Mouse (Mus musculus): ENCODE results near the gene Mkrn2. TPM values are rescaled to one million over a fixed set of nuclear protein-coding genes. Genes with fewer than 3 reads are reported as not detected.

The Mkrn2 gene
- total and polyA plus RNA-seq, 3 experiments, result 13.1 to 38.1 TPM; not detected in 1

DNA sequence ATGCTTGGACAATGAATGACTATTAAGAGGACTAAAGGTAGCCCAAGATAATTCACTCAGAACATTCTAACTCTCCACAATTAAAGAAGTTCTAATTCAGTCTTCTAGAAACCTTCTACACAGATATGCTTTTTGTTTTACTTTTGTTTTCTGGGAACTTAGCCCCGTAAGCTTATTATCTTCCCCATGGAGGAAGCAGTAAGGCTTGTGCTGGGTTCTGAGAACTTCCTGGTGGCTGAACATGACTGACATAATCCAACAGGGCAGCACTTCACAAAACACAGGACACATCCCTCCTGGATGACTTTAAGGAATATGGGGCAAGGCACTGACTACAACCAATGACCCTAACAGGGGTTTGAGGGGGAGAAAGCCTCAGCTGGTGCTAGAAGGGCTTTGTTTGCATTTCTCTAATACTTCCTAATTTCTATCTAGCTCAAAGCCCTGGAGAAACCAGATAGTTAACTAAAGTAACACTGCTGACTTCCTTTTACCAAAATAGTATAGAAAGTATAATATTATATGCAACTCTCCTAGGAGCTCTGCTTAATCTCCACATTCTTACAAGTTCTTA lies 48.2 kb downstream of the Mkrn2 start:
- TF ChIP-seq E2F4 (IDR thresholded peaks at IDR 0.05; ENCODE audit: borderline replicate concordance, low read depth, low read length), result no peak
- no peak for TF ChIP-seq POLR2AphosphoS2 (IDR thresholded peaks at IDR 0.05; ENCODE audit: low read length)
- no peak for TF ChIP-seq RCOR1 (IDR thresholded peaks at IDR 0.05; ENCODE audit: low read depth, low read length)
- peak; percentile 29; the same call in 1 of the 2 replicates for TF ChIP-seq GATA1 (IDR thresholded peaks at IDR 0.05; ENCODE audit: low read depth, low read length)
- TF ChIP-seq MYB (IDR thresholded peaks at IDR 0.05; ENCODE audit: low read depth, low read length), result no peak
- TF ChIP-seq ELF1 (IDR thresholded peaks at IDR 0.05; ENCODE audit: low read depth, low read length), result peak; percentile 35; the same call in 1 of the 2 replicates
- TF ChIP-seq POLR2A (IDR thresholded peaks at IDR 0.05; ENCODE audit: control insufficient read depth in 1 of 2, insufficient read depth in 1 of 2, low read depth in 1 of 2, low read length in 2 of 2, poor library complexity in 1 of 2), result no peak
- no peak for TF ChIP-seq BHLHE40 (IDR thresholded peaks at IDR 0.05; ENCODE audit: borderline replicate concordance, low read depth, low read length)
- peak; percentile 29 for TF ChIP-seq TAL1 (IDR thresholded peaks at IDR 0.05; ENCODE audit: low read length)
- no peak for TF ChIP-seq MYC (IDR thresholded peaks at IDR 0.05; ENCODE audit: low read depth, low read length)
- no peak for TF ChIP-seq HCFC1 (IDR thresholded peaks at IDR 0.05; ENCODE audit: low read depth, low read length)
- TF ChIP-seq EP300 (IDR thresholded peaks at IDR 0.05; ENCODE audit: low read depth in 1 of 2, low read length in 2 of 2), result peak in 1 of 2 experiments; percentile 25; a peak in 1 of 4 replicates
- TF ChIP-seq POLR2AphosphoS5 (IDR thresholded peaks at IDR 0.05; ENCODE audit: borderline replicate concordance, low read depth, low read length), result no peak
- no peak for TF ChIP-seq RAD21 (IDR thresholded peaks at IDR 0.05; ENCODE audit: low read depth, low read length)
- TF ChIP-seq ETS1 (IDR thresholded peaks at IDR 0.05; ENCODE audit: low read depth, low read length), result peak; percentile 64; the same call in 1 of the 2 replicates
- TF ChIP-seq CHD1 (IDR thresholded peaks at IDR 0.05; ENCODE audit: low read depth, low read length), result no peak
- TF ChIP-seq JUND (IDR thresholded peaks at IDR 0.05; ENCODE audit: low read depth, low read length), result no peak
- TF ChIP-seq SIN3A (IDR thresholded peaks at IDR 0.05; ENCODE audit: low read length), result peak; percentile 71; the same call in 1 of the 2 replicates
- no peak for TF ChIP-seq NRF1 (IDR thresholded peaks at IDR 0.05; ENCODE audit: insufficient read depth, low read depth, low read length, poor library complexity, severe bottlenecking)
- no peak for TF ChIP-seq GABPA (IDR thresholded peaks at IDR 0.05; ENCODE audit: low read depth, low read length)
- no peak for TF ChIP-seq CHD2 (IDR thresholded peaks at IDR 0.05; ENCODE audit: low read length)
- no peak for TF ChIP-seq SMC3 (IDR thresholded peaks at IDR 0.05; ENCODE audit: low read depth, low read length)
- Histone ChIP-seq H3K4me1 (ENCODE audit: control insufficient read depth in 1 of 2, insufficient read depth in 2 of 2, low read length in 2 of 2) (peaks cover 37 to 41% of the 10 kb centered on the region in 2 experiments), H3K9ac (ENCODE audit: control insufficient read depth, low read depth, low read length, poor library complexity, severe bottlenecking) (peak overlapping the region; percentile 30), H3K9me3 (replicated peaks; ENCODE audit: insufficient read depth, low read length) (no peaks in the 10 kb centered on the region), H3K79me2 (ENCODE audit: control insufficient read depth, insufficient read depth, low read length, poor library complexity) (peaks cover 63% of the 10 kb centered on the region), H3K36me3 (ENCODE audit: control insufficient read depth in 1 of 2, insufficient read depth in 2 of 2, low read length in 2 of 2) (peaks cover 0 to 55% of the 10 kb centered on the region in 2 experiments; a peak in 3 of 4 replicates), H3K27me3 (ENCODE audit: control insufficient read depth in 1 of 2, insufficient read depth in 2 of 2, low read length in 2 of 2) (no peaks in the 10 kb centered on the region), H3K27ac (ENCODE audit: control insufficient read depth, low read depth, low read length) (peak overlapping the region; percentile 72), H3K4me3 (ENCODE audit: control insufficient read depth in 1 of 2, insufficient read depth in 1 of 2, low read depth in 2 of 2, low read length in 2 of 2) (peak overlapping the region; percentile 32 to 62)
- DNase-seq (ENCODE audit: low read depth, low spot score), result peak; percentile 76

All from MEL (cell line).